Mouse (Mus musculus) hindlimb bud, embryonic 11.5 days (tissue): Measurements from ENCODE around the gene Lrrc46.

Experiments used
- DNase-seq: peaks from one replicate; pipeline ENCODE4 v3.0.0-alpha.2; 2012; ENCODE audit warnings: low read depth, low spot score; ENCODE audit errors: extremely low spot score

Lrrc46 gene

DNA sequence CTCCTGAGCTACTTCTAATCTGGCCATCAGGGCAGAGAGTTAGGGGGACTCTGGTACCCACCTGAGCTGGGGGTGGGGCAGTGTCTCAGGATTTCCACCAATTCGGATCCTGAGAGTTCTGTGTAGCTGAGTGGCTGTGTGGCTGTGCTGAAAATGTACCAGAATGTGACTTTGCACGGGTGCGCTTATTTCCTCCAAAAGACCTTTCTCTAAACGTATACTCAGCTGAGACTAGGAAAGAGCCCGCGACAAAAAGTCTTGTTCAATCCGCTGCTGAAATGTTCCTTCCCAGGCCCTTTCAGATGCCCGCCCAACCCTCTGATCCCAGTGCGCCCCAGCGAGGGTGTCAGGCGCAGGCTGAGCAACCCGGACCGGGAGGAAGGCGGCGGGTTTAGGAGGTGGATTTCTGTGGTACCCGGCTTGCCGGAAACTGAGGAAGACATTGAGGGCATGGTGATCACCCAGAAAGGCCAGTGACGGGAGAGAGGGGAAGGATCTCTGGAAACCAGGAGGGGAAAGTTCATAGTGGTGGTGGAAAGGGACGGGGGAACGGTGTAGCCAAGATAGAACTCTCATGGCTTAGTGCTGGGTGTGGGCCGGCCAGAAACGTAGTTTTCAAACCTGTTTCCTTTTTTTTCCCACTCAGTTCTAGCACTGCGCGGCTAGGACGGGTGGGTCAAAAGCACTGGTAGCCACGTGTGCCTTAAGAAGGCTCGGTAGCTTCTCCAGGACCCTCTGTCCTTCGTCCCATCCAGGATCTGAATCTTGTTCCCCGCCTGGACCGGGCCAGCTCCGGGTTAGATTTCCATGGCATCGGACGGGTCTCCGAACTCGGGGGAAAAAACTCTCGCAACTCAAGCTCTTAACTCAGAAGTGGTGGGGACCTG, 23.3 kb downstream of the Lrrc46 start:
- DNase-seq: no peak

DNA sequence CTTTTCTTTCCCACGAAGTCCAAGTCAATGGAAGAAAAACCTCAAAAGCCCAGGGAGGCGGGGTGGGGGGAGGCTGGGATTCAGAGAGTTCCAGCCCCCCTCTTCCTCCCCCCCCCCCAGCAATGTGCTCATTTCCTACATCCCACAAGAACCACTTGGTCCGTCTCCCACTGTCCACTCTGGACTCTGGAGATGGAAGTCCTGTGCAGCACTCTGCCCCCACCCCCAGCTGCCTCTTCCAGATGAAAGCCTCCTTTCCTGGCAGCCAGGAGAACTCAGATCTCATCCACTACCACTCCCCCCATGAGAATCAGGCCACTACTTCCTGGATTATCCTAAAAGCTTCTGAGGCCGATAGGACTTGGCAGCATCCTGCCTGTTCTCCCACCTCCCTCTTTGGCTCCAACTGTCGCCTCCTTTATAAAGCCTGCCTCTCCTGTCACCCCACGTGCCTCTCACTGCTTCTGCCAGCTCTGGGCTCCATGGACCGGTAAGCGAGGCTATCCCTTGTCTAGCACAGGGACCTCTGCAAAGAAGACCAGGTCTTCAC, 28.0 kb downstream of the Lrrc46 start, which contains the start of gene Sp6:
TSS of gene Sp6 (plus strand) at position 274 of the 550 bp plus-strand sequence.
- DNase-seq: no peak

- no peak for DNase-seq
These were observed 31.9 kb downstream of the Lrrc46 start for GRCm38 (mm10) chr11:97009198-97009790.

GRCm38 (mm10) chr11:97007093-97007794, 34.0 kb downstream of the Lrrc46 start:
- DNase-seq: no peak

DNA sequence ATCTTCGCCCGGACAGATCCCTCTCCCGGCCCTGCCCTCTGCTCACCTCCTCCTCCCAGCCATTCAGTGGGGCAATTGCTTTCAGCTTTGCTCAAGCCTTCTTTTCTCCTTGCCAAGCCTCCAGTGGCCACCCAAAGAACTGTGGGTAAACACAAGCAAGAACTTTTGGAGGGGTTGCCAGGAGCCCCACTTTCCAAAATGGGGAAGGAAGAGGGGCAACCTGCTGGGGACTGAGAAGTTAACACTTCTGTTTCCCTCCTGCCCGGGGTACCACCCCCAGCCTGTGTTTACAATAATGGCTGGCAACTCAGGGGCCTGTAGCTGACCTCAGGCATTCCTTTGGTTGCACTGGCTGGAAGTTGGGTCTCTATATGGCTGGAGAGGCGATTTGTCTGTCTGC, 38.0 kb downstream of the Lrrc46 start:
- no peak for DNase-seq

GRCm38 (mm10) chr11:96997380-96997956, 43.7 kb downstream of the Lrrc46 start:
- no peak for DNase-seq

GRCm38 (mm10) chr11:96996773-96997379, 44.3 kb downstream of the Lrrc46 start:
- no peak for DNase-seq

DNA sequence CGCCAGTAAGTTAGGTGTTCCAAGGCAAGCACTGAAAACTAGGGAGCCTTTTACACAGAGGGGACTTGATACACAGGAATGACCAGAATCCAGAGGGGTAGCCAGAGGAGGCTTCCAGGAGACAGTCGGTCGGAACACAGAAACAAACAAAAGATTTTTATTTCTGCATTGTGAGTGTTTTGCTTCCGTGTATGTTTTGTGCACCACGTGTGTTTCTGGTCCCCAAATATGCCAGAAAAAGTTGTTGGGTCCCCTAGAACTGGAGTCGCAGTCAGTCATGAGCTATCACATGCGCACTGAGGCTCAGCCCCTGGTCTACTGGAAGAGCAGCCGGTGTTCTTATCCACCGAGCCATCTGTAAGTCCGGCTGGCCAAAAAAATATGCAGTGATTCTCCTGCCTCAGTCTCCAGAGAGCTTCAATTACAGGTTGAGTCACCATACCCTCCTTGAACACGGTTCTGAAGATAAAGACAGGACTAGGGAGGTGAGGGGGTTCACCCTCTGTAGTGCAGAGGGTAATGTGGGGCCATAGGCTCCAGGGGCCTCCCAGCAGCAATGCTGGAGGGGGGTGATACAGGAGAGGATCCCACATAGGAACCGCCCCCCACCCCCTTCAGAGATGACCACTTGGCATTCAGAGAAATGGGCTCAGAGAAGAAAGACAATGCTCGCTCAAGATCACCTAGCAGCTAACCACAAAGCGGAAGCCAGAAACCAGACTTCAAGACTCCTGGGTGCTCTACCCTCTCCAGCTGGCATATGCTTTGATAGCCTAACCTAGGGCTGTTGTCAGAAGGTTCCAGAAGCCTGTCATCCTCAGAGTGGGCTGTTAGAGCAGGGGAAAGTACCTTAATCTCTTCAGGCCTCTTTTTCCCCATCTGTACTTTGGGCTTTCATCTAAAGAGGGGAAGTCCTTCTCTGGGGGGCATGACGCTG, 45.1 kb downstream of the Lrrc46 start:
- DNase-seq: no peak

- no peak for DNase-seq
These were observed 46.2 kb downstream of the Lrrc46 start for GRCm38 (mm10) chr11:96995031-96995430.

DNA sequence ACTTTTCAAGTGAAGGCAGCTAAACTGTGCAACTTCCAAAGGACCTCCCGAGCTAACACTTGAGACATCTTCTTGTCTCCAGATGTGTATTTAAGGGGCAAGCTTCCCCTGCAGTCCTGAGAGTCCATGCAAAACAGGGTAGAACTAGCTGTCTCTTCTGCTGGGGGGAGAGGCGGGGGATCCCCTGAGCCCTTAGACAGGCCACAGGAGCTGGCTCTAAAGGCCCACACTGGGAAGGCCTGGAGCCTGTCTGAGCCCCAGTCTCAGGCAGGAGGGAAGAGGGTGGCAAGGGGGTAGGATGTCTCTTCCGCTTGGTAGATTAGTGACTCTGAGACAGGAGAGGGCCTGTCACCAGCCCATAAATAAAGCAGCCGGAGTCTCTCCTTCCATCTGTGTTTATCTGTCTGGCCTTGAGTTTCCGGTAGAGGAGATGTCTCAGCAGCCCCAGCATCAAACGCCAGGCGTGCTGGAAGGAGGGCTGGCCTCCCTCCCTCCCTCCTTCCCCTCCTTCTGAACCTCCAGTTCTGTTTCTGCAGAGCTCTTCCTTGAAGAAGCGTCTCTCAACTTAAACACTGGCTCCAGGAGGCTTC, 48.4 kb downstream of the Lrrc46 start:
- DNase-seq: no peak

GRCm38 (mm10) chr11:96991501-96991900, 49.7 kb downstream of the Lrrc46 start:
- DNase-seq: no peak

DNA sequence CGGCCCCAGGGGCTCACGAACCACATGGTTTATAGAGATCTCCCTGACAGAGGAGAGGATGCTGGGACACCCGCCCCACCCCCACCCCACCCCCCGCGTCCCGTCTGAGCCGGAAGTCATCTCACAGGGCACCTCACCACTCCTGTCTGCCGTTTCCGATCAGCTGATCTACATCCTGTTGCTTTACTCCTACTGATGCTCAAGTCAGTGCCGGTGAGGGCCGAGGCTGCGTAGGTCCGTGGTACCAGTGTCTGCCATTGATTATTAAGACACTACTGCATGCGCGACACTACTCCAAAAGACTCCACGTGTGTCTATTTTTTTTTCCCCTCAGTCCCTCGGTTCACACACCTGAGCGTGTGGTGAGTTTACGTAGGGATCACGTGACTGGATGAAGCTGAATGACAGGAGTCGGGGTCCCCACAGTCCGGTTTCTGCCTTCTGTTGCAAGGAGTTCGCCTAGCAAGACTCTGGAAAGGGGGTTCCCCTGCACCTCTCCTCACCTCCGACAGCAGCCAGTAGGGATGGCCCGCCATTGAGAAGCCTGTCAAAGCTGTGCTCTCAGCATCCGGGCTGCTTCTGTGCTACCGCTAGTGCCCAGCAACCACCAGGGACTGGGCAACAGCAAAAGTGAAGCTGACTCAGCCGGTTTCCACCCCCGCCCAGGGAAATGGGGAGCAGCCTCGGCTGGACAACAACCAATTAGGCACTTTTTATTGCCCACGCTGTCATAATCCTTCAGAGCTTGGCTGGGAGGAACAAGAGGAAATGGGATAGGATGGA, 53.1 kb downstream of the Lrrc46 start:
- DNase-seq: no peak

GRCm38 (mm10) chr11:96986463-96986862, 54.7 kb downstream of the Lrrc46 start:
- DNase-seq: no peak

- DNase-seq: no peak
These were observed 56.3 kb downstream of the Lrrc46 start for GRCm38 (mm10) chr11:96984903-96985302.
